Mouse (Mus musculus) cortical plate, adult 2 months (tissue): ENCODE measurements around the gene Isl1.

Source experiments
- CTCF ChIP-seq: fragments of 200-500 bp; IDR thresholded peaks from 2 replicates; pipeline ENCODE4 v1.5.1; 2011; ENCODE audit warnings: mild to moderate bottlenecking, control low read depth, low read length; ENCODE audit not compliant: insufficient read depth; ENCODE audit errors: extremely low read depth
- POLR2A ChIP-seq: fragments of 200-500 bp; IDR thresholded peaks from 2 replicates; pipeline ENCODE4 v1.6.1; 2011; ENCODE audit warnings: mild to moderate bottlenecking, low read length, control low read depth; ENCODE audit not compliant: insufficient read depth; ENCODE audit errors: extremely low read depth

- TF ChIP-seq CTCF = no peak
- TF ChIP-seq POLR2A = no peak
Measured at GRCm38 (mm10) chr13:116301706-116302105, 7.8 kb downstream of the Isl1 start.
